Mouse (Mus musculus) olfactory bulb, adult 2 months (tissue): ENCODE data around the gene Lims1.

Experiments used
- CTCF ChIP-seq: fragments of 200-500 bp; IDR thresholded peaks from 2 replicates; pipeline ENCODE4 v1.5.1; 2012; ENCODE audit warnings: low read depth, mild to moderate bottlenecking, low read length, moderate library complexity; ENCODE audit not compliant: insufficient read depth
- POLR2A ChIP-seq: fragments of 200-500 bp; IDR thresholded peaks from 2 replicates; pipeline ENCODE4 v1.6.1; 2012; ENCODE audit warnings: mild to moderate bottlenecking, low read depth, low read length, moderate library complexity; ENCODE audit not compliant: insufficient read depth

DNA sequence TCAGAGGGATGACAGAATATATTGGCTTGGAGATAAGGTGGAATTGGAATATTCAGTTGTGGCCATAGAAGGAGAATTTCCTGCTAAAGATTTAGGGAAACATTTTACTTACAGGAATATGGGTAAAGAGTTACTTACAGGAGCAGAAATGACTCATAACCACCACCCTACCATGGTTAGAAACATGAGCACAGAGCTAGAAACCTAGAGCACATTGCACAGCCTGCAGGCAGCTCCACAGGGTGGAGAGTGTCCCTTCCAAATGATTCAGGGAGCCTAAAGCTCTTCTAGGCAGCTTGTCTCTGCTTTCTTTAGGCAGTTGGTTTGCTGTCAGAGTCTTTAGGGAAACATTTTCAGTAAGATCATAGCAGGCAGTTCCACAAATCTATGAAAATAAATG, 8.5 kb downstream of the Lims1 start:
- TF ChIP-seq POLR2A (no peak), CTCF (no peak)
